Mouse (Mus musculus) forebrain, embryonic 10.5 days (tissue): ENCODE data around the gene Gm10382. TPM values are rescaled to one million over a fixed set of nuclear protein-coding genes. Genes with fewer than 3 reads are reported as not detected.
"Not testable (repeated sequence)": the region's sequence is repeated elsewhere in the genome, so short reads cannot be mapped to it uniquely, and the experiment has no call there.

Source experiments
- DNase-seq: peaks from one replicate; pipeline ENCODE4 v3.0.0-alpha.2; 2017; ENCODE audit warnings: low spot score; ENCODE audit errors: extremely low spot score
- H3K27ac ChIP-seq: fragments of 300-500 bp; sonication (generic); 2 replicates; pipeline ENCODE4 v1.5.1; 2016; ENCODE audit warnings: mild to moderate bottlenecking
- H3K27me3 ChIP-seq: fragments of 300-500 bp; sonication (generic); 2 replicates; pipeline ENCODE4 v1.6.1; 2016; ENCODE audit warnings: mild to moderate bottlenecking; ENCODE audit not compliant: poor library complexity, severe bottlenecking
- H3K36me3 ChIP-seq: fragments of 300-500 bp; sonication (generic); replicated peaks from 2 replicates; pipeline ENCODE4 v1.6.1; 2016; ENCODE audit warnings: mild to moderate bottlenecking, moderate library complexity
- H3K4me1 ChIP-seq: fragments of 300-500 bp; sonication (generic); 2 replicates; pipeline ENCODE4 v1.6.1; 2016
- H3K4me3 ChIP-seq: fragments of 300-500 bp; sonication (generic); 2 replicates; pipeline ENCODE4 v1.5.1; 2016; ENCODE audit warnings: mild to moderate bottlenecking, moderate library complexity
- H3K9me3 ChIP-seq: fragments of 300-500 bp; sonication (generic); 2 replicates; pipeline ENCODE4 v1.6.1; 2016; ENCODE audit warnings: mild to moderate bottlenecking, moderate library complexity
- WGBS: fragments of 180-500 bp; shearing (Covaris S2); methylation state at CpG from one replicate; pipeline ENCODE4 v1.1.7; 2016; 5-methylcytosine and 5-hydroxymethylcytosine counted together
- polyA plus RNA-seq: library from polyadenylated mRNA; unstranded; fragments of >200 nt; fragmentation: Nextera tagmentation; extraction: Ambion mirVana; gene quantifications from 2 replicates; pipeline ENCODE4 v1.2.1, GENCODE M21; 2016

Gm10382 gene
- polyA plus RNA-seq, 1 experiment from 2014 or later = 0.38 TPM

DNA sequence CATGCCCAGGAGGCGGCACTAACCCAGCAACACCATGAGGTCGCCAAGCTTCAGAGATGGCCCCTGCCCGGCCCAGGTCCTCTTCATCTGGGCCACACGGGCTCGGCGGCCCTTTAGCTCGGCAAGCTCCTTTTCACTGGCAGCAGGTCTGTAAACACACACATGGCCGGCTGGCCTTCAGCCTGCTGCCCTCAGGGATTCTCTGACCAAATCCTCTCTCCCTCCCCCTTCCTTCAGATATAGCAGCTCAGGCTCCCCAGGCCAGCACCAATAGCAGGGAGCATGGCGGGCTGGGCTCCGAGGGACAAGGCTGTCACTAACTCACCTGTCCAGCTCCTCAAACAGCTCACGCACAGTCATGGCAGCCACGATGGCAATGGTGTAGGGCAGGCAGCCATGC lies 29.5 kb downstream of the Gm10382 start:
- no peaks in the 10 kb centered on the region for H3K4me1 ChIP-seq
- no peak overlapping the region for H3K27ac ChIP-seq
- no peaks in the 10 kb centered on the region for H3K27me3 ChIP-seq
- H3K36me3 ChIP-seq = peaks cover 99% of the 10 kb centered on the region
- WGBS = 93% methylated on average over 12 of the region's 12 CpGs
- no peaks in the 10 kb centered on the region for H3K9me3 ChIP-seq
- no peak for DNase-seq
- H3K4me3 ChIP-seq = no peak overlapping the region

DNA sequence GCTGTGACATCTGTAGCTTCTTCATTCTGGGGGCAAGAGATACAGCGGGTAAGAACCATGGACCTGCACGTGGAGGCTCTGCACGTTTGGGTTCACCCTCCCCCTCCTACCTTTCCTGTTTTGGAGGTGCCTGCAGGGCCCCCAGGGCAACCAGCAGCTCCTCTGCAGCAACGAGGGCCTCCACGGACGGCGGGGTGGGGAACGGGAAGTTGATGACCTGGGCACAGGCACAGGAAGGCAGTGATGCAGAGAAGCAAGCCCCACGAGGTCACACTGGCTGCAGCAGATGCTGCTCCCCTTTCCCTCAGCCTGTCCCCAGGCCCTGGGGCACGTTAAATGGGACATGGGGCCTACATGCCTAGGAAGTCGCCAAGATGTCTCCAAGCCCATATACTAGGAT lies 30.0 kb downstream of the Gm10382 start:
- Histone ChIP-seq H3K4me1 (no peaks in the 10 kb centered on the region), H3K4me3 (no peak overlapping the region), H3K9me3 (no peaks in the 10 kb centered on the region), H3K27ac (no peak overlapping the region), H3K27me3 (no peaks in the 10 kb centered on the region), H3K36me3 (peaks cover 99% of the 10 kb centered on the region)
- 84% methylated on average over 11 of the region's 11 CpGs for WGBS
- DNase-seq = no peak

- DNase-seq = no peak
- Histone ChIP-seq H3K4me1 (no peaks in the 10 kb centered on the region), H3K27me3 (no peaks in the 10 kb centered on the region), H3K36me3 (peaks cover 100% of the 10 kb centered on the region), H3K4me3 (no peak overlapping the region), H3K27ac (no peak overlapping the region), H3K9me3 (no peaks in the 10 kb centered on the region)
- WGBS = 94% methylated on average over 10 of the region's 10 CpGs
Observed at GRCm38 (mm10) chr5:125425698-125426276, 36.7 kb downstream of the Gm10382 start.

GRCm38 (mm10) chr5:125426343-125426742 lies 37.2 kb downstream of the Gm10382 start:
- no peaks in the 10 kb centered on the region for H3K27me3 ChIP-seq
- no peak overlapping the region for H3K27ac ChIP-seq
- no peak overlapping the region for H3K4me3 ChIP-seq
- no peaks in the 10 kb centered on the region for H3K9me3 ChIP-seq
- no peaks in the 10 kb centered on the region for H3K4me1 ChIP-seq
- WGBS = 97% methylated on average over 10 of the region's 10 CpGs
- H3K36me3 ChIP-seq = peaks cover 100% of the 10 kb centered on the region
- no peak for DNase-seq

GRCm38 (mm10) chr5:125432324-125432723 lies 43.2 kb downstream of the Gm10382 start:
- not testable (repeated sequence) for DNase-seq, H3K4me3 ChIP-seq, H3K27me3 ChIP-seq, H3K9me3 ChIP-seq, H3K27ac ChIP-seq
- Histone ChIP-seq H3K36me3 (peaks cover 47% of the 10 kb centered on the region), H3K4me1 (peaks cover 16% of the 10 kb centered on the region)
- WGBS = 95% methylated on average over 2 of the region's 2 CpGs

DNA sequence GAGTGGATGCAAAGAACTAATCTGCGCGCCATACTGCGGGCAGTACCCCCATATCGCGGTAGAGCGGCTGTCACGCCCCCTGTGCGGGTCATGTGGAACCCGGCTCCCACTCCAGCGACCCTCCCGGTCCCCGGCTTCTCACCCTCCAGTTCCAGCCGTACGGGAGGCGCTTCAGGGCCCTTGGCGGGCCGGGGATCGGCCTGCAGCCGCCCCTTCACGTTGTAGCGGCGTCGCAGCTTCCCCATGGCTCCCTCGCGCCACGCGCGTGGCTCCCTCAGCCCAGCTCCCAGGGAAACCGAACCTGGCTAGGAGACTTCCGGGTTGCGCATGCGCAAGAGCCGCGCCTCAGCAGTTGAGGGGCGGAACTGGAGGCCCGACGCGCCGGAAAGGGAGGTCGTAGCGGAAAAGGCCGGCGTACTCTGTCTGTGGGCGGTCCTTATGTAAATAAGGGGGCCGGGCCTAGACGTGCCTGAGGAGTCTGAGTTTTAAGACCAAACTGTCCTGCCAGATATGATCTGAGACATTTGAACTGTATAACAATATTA lies 44.7 kb downstream of the Gm10382 start, which contains the start of gene Dhx37:
TSS of gene Dhx37 (minus strand) at position 329 of the 545 bp plus-strand sequence.
- Histone ChIP-seq H3K36me3 (peaks cover 31% of the 10 kb centered on the region), H3K9me3 (no peaks in the 10 kb centered on the region), H3K4me3 (peak within 1 kb of the TSS; percentile 98), H3K4me1 (peaks cover 16% of the 10 kb centered on the region), H3K27ac (peak within 1 kb of the TSS; percentile 94), H3K27me3 (no peaks in the 10 kb centered on the region)
- DNase-seq = peak; percentile 94
- WGBS = under 1% methylated on average over 46 of the region's 46 CpGs

GRCm38 (mm10) chr5:125434347-125434746 lies 45.2 kb downstream of the Gm10382 start:
- not testable (repeated sequence) for DNase-seq, H3K27me3 ChIP-seq, H3K9me3 ChIP-seq
- H3K36me3 ChIP-seq = peaks cover 27% of the 10 kb centered on the region
- peak overlapping the region; percentile 94 for H3K27ac ChIP-seq
- 55% methylated on average over 15 of the region's 15 CpGs for WGBS
- peak overlapping the region; percentile 98 for H3K4me3 ChIP-seq
- H3K4me1 ChIP-seq = peaks cover 16% of the 10 kb centered on the region

Other genes starting within 250 kb of the Gm10382 start
- 15.7 and 17.8 TPM in 2 replicates for gene Ncor2, start 210.1 kb upstream of the Gm10382 start, polyA plus RNA-seq
- gene Scarb1, start 48.2 kb upstream of the Gm10382 start, polyA plus RNA-seq = 51.3 and 54.5 TPM in 2 replicates
- gene Ubc, start 880 bp downstream of the Gm10382 start, polyA plus RNA-seq = 931 and 967 TPM in 2 replicates
- gene Dhx37, start 44.8 kb downstream of the Gm10382 start, polyA plus RNA-seq = 21.4 and 22.2 TPM in 2 replicates
- gene Bri3bp, start 52.2 kb downstream of the Gm10382 start, polyA plus RNA-seq = 56.5 and 57.6 TPM in 2 replicates
- gene Aacs, start 86.5 kb downstream of the Gm10382 start, polyA plus RNA-seq = 58.5 and 58.6 TPM in 2 replicates
- 0.20 and 0.27 TPM in 2 replicates for gene Tmem132b, start 142.5 kb downstream of the Gm10382 start, polyA plus RNA-seq